Mouse (Mus musculus): ENCODE data around the gene Gmds.

The Gmds gene

GRCm38 (mm10) chr13:32267184-32267775, 71.3 kb downstream of the Gmds start:
- DNase-seq (ENCODE audit: low spot score), result no peak

DNA sequence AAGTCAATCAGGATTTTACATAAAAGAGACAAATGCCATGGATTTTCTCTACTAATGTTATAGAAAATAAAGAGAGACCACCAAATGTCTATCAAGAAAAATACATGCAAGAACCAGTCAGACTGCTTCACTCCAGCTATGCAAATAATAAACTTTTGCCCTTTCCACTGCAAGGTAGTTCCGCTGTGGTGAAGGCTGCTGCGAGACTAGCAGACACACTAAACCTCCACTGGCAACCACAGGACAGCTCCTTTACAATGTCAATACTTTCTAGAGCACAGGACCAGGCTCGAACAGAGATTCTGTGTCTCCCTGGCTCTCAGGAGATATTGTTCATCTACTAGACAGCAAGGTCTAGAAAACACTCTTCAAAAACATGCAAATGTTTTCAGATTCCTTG, 71.8 kb downstream of the Gmds start:
- no peak for DNase-seq (ENCODE audit: low spot score)

DNA sequence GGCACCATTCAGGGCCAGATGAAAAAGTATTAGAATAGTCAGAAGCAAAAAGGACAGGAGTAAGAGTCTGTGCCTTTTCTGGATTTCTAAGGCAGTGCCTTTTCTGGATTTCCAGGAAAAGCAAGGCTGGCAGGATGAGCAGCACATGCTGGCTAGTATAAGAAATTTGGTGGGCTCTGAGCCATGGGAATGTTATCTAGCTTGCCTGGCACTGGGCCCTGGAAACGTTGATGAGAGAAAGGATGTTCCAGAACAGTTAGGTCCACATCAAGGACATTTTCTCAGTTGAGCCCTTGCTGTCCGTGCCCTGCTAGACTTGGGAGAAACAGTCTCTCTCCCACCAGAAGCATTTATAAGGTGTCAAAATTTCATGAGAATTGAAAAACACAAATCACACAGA, 82.4 kb downstream of the Gmds start:
- DNase-seq (ENCODE audit: low spot score), result no peak

DNA sequence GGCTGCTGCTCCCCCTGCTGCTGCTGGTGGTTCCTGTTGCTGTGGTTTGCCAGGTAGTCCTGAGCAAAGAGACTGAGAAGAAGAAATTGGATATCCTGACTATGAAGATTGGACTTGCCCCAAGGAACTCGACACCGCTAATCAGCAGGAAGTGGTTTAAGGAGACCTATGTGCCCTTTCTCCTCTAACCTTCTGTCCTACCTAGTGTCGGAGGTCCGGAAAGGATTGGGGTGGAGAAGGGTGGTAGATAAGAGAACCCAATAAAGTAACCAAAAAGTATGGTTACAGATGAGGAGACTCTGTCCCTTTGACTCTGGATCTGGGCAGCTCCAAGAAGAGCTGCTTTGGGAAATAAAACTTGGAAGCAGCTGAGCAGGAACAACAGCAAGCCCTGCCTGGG, 86.3 kb downstream of the Gmds start:
- no peak for DNase-seq (ENCODE audit: low spot score)

- no peak for DNase-seq (ENCODE audit: low spot score)
Measured at GRCm38 (mm10) chr13:32242200-32242599, 96.3 kb downstream of the Gmds start.

- peak; percentile 56 for DNase-seq (ENCODE audit: low spot score)
Measured at GRCm38 (mm10) chr13:32236269-32236678, 102.3 kb downstream of the Gmds start.

GRCm38 (mm10) chr13:32235046-32235445, 103.5 kb downstream of the Gmds start:
- DNase-seq (ENCODE audit: low spot score), result no peak

DNA sequence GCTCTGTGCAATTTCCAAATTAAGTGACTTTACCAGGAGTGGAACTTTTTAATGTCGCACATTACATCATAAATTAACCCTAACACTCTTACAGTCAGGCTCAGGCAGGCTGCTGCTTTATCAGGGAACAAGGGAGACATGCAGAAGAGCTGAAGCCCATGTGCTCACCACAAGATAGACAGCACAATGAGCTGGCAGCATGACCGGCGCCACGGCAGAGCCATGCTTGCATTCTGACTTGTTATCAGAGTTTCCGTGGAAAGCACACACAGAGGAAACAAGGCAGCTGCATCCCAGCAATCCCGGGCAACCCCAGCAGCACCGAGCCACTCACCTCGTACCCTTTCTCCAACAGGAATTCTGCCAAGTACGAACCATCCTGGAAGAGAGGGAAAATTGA, 104.5 kb downstream of the Gmds start:
- no peak for DNase-seq (ENCODE audit: low spot score)

GRCm38 (mm10) chr13:32232391-32232790, 106.1 kb downstream of the Gmds start:
- DNase-seq (ENCODE audit: low spot score), result no peak

GRCm38 (mm10) chr13:32231956-32232355, 106.6 kb downstream of the Gmds start:
- DNase-seq (ENCODE audit: low spot score), result no peak

DNA sequence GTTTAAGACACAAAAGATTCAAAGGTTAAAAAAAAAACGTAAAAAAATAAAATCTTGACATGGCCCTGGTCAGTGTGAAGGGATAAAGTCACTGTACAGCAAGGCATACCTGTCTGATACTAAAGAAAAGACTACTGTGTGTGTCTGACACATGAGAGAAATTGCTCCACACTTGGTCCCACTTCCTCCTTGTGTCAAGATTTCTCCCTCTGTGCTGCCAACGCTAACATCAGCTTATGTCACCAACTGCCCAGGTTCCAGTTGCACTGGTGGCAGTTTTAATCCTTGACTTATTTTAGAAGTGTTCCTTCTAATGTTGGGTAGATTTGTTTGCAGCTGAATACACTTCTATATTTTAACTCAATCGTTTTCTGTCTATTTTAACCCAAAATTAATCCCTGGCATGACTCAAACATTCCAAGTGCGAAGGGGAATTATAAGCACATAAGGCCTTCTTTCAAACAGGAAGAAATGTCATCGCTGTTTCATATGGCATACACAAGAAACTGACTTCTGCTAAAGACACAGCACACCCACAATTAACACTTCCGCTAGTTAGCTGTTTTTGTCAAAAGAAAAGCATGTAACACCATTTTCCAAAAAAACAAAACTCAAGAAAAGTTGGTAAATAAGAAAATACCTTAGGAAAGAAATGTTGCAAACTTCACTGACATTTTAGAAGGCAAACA, 110.5 kb downstream of the Gmds start:
- DNase-seq (ENCODE audit: low spot score), result no peak

DNA sequence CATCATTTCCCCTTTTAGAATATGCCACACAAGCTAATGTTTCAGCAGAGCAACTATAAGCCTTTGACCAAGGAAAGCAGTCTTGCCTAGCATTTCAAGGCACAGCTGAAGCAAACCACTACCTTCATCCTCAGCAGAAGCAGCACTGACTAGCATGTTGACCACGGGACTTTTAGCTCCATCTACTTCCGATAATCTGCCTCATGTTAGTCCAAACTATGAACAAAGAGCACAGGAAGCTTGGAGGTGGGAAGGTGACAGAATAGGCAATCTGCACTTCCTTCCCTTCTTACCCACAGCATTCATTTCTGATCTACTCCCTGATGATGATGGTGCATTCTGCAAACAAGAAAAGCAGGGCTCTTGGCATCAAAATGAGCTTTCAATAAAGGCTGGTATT, 120.9 kb downstream of the Gmds start:
- no peak for DNase-seq (ENCODE audit: low spot score)

- peak; percentile 30 for DNase-seq (ENCODE audit: low spot score)
Measured at GRCm38 (mm10) chr13:32213702-32214452, 124.7 kb downstream of the Gmds start.

DNA sequence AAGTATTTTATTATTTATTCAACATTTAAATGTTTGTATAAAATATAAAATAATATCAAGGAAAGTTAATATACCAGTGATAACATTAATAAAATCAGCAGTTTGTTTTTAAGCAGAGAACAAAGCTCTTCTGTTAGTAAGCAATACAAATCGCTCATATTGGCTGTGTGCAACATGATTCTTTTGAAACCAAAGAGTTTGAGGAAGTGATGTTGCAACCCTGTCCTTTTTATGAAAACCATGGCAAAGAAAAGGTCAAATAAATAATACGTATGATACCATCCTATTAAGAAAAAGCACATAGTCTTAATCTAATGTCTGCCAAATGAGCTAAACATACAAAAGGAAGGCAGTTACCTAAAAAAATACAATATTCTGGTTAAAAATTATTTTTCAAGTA, 126.4 kb downstream of the Gmds start:
- DNase-seq (ENCODE audit: low spot score), result no peak

GRCm38 (mm10) chr13:32207172-32207908, 131.2 kb downstream of the Gmds start:
- no peak for DNase-seq (ENCODE audit: low spot score)

GRCm38 (mm10) chr13:32179906-32180305, 158.6 kb downstream of the Gmds start:
- DNase-seq (ENCODE audit: low spot score), result peak; percentile 5

GRCm38 (mm10) chr13:32178682-32179081, 159.9 kb downstream of the Gmds start:
- DNase-seq (ENCODE audit: low spot score), result no peak

DNA sequence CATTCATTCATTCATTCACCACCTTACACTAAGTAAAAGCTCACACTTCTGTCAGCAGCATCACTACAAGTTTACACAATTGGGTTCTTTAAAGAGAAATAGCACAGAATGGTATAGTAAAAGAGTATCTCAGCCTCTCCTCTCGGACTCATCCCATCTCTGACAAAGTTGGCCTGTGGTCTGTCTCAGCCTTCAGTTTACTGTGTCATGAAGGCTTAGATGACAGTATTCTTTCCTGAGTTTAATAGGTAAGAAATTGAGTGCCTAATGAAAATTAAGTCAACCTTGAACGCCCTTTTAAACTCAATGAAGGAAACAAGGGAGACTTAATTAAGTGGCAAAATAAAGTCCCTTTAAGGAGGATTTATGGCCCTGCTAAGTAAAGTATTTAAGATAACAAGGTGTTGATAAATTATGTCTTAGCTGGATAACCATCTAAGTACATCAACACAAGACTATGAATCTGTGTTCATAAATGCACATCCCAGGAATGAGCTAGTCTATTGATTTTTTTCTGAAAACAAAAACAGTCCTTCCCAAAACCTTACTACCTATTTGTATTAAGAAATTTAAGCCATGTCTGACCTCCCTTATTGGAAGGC, 160.6 kb downstream of the Gmds start:
- no peak for DNase-seq (ENCODE audit: low spot score)

GRCm38 (mm10) chr13:32175028-32175427, 163.5 kb downstream of the Gmds start:
- DNase-seq (ENCODE audit: low spot score), result no peak

DNA sequence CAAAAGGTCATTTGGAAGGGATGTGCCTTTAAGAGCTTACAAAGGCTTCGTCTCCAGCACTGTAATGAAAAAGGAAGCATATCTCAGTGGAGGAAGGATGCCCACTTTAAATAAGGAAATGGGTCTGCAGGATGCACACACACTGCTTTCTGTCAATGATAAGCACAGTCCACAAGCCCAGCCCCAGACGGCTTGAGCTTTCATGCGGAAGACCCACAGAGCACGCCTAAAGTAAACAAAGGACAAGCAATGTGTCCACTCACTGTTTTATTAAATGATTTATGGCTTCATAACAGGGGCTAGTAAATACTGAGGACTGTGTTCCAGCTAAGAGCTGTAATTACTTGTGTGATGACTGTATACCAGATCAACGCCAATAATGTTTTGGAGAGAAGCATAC, 169.4 kb downstream of the Gmds start:
- DNase-seq (ENCODE audit: low spot score), result peak; percentile 74

- no peak for DNase-seq (ENCODE audit: low spot score)
Measured at GRCm38 (mm10) chr13:32167806-32168205, 170.7 kb downstream of the Gmds start.

DNA sequence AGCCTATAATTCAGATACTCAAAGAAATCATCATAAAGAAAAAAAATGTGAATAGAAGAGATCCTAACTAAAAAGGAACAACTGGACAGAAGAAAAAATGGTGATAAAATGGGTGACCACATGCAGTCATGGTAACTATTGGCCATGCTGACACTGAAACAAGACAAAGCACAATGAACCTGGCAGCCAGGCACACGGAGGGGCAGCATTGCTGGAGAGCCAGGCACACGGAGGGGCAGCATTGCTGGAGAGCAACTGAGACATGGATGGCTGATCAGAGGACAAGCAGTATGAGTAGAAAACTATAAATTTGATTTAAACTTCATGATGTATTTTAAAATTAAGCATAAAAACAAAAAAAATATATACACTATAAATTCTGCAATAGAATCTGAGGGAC, 173.0 kb downstream of the Gmds start:
- no peak for DNase-seq (ENCODE audit: low spot score)

Measured in lung, postnatal 25 days (tissue).